Mouse (Mus musculus): ENCODE measurements at regions not wholly inside any gene's neighbourhood (a gene's known extent, or its start where the extent isn't known, plus 50 kb on each side); places are given as distances from the start of the nearest gene placed in this dataset.
"Not testable (repeated sequence)": the region's sequence is repeated elsewhere in the genome, so short reads cannot be mapped to it uniquely, and the experiment has no call there.

DNA sequence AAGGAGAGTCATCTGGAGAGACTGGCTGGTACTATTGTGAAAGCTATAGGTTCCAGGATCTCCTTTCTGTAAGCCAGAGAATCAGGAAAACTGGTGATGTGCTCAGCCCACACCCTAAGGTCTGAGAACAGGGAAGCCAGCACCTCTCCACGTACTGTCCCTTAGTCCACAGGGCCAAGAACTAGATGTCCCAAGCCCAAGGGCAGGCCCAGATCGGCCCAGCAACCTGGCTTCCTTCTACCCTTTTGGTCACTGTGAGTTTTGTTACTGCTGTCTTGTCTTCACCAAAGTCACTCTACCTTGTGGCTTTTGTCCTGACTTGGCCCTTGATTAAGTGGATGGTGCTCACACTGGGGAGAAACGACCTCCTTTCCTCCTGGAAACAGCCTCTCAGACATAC, 107.8 kb upstream of the Spata13 start:
- no peak for DNase-seq

DNA sequence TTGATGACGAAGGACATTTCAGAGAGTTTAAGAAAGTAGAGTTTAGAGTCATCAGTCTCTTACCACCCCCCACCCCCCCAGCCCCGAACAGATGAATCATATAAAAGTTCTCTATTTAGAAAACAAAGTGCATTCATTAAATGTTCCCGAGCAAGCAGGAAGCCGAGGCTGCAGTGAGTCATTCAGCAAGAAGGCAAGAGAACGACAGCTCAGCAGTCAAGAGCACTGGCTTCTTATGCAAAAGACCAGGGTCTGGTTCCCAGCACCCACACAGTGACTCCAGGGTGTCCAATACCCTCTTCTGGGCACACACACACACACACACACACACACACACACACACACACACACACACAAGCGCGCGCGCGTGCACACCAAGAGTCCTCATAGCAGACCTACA, 107.0 kb upstream of the Spata13 start:
- DNase-seq = peak in 1 of 2 experiments; percentile 14

DNA sequence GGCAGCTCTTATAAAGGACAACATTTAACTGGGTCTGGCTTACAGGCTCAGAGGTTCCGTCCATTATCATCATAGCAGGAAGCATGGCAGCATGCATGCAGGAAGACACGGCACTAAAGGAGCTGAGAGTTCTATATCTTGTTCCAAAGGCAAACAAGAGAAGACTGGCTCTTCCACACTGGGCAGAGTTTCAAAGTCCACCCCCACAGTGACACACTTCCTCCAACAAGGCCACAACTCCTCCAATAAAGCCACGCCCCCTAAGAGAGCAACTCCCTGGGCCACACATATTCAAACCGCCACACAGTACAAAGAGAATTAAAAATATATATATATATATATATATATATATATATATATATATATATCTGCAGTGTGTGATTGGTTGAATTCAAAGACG, 105.8 kb upstream of the Spata13 start:
- DNase-seq = peak; percentile 54 to 62

DNA sequence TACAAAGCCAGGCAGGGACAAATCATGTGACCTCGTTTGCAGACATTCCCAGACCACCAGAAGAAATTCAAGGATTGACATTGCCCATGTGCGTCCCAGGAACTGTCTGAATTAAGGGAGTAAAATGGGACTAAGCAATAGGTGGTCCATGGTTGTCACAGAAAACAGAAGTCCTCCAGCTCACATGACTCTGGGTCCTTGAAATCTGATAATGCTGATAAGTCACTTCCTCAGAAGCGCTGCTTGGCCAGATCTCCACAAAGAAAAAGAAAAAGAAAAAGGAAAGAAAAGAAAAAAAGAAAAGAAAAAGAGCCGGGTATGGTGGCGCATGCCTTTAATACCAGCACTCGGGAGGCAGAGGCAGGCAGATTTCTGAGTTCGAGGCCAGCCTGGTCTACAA, 105.3 kb upstream of the Spata13 start:
- DNase-seq = no peak

DNA sequence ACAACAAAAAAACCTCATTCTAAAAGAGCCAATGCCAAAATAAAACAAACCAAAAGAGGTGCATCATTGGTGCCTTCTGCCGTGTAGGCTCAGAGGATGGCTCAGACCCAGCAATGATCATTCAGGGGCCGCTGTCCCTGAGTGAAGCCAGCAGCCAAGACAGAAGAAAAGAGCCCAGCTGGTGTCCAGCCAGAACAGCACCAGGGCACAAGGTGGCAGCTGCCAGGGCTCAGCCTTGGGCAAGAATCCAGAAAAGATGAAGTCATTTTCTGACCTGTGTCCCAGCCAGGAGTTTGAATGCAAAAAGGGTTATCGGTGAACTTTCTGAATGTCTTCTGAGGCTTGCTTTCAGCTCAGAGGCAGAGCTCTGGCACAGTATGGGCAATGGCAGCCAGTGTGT, 104.8 kb upstream of the Spata13 start:
- peak; percentile 78 to 86 for DNase-seq

DNA sequence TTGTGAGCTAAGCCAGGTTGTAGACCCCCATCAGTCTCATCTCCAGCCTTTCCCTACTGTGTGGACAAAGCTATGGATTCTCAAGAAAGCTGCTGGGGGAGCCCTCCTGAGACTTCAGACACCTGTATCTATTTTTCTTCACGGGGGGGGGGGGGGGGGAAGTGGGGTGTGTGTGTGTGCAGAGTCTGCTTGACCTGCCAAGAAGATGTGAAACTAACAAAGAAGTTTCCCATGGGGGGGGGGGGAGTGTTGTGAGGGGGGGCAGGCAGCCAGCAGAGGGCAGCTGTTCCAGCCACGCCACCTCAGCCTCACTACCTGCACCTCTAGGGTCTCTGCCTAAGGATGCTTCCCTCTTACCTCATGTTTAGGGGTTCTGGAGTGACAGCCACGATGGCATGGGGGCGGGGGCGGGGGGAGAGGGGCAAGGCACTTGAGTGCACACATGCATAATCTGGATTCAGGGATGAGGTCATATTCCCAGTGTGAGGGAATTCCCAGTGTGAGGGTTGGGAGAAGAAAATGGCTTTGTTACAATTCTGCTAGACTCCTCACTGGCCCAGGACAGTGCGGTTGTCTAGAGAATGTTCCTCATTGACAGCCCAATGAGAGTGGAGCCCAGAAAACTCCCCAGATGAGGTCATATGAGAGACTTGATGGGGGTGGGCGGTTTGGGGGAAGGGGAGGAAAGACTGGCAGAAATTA, 104.0 kb upstream of the Spata13 start:
- DNase-seq = no peak

DNA sequence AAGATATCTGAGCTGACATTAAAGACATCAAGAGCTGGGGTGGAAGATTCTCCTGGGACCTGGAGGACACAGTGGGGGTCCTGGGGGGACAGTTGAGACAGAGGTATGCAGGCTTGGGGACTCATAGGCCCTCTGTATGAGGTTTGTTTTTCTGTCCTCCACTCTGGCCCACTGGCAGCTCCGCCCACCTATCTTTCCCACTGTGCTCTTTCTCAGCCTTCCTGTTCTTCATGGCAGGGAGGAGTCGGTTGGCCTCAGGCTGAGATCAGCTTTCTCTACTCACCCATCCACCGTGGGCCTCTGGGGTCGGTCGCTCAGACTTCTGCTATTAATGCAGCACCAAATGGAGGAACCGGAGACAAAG, 103.5 kb upstream of the Spata13 start:
- DNase-seq = no peak

DNA sequence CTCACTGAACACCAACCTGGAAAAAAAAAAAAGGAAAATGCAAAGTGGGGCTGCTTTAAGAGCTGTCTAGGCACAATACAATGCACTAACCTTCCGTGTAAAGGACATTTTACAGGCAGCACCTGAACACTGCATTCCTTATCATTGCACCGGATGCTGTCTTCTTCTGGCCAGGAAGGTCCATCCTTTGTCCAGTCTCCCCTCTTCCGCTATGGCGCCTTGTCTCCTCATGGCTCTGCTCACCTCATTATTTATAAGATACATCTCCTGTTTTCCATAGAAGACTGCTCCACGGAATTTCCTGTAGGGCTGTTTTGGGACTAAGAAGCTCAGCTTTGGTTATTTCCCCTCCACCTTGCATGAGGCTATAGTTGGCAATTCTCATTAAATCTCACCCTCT, 102.8 kb upstream of the Spata13 start:
- DNase-seq = peak; percentile 33 to 48

DNA sequence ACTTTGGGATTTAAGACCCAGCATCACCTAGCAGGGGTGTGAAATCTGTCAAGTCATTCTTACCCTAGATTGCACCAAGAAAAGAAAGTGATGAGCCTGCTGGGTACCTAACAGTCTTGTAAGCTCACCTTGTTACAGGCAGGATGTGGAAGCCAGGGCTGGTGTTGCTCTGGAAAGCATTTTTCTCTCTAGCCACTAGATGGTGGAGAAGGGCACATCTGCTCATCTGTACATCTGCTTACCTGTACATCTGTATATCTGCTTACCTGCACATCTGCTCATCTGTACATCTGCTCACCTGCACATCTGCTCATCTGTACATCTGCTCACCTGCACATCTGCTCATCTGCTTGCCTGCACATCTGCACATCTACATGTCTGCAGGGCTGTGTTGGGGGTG, 102.0 kb upstream of the Spata13 start:
- DNase-seq = no peak

DNA sequence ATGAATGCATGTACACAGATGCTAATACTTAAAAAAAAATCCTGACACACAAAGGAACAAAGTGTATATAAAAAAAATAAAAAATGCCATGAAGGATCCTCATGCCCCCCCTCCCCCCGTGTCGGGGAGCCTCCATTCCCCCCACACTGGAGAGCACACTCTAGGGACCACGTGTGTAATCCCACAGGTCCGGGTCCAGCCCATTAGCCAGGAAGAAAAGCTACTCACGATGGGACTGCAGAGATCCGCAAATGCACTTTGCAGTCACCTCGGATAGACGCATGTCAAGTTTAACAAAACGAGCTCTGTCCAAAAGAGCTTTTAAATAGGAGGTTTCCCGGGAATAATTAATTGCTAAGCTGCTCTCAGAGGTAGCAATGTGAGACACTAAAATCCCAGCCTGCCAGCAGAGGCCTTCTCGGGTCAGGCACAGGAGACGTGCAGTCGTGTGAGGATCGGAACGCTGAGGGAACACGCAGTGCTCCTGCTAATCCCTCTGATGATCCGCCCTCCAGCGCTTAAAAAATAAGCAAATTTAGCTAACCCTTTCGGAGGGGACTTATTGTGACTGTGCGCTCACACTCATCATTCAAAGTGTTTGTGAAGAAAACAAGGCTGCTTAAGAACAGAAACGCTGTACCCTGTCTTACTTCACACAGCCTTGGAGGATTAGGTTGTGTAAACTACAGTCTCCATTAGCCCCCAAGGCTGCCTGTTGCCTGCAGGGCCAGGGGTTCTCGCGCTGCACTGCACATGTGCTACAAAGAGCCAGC, 100.2 kb upstream of the Spata13 start:
- peak in 1 of 2 experiments; percentile 49 for DNase-seq

DNA sequence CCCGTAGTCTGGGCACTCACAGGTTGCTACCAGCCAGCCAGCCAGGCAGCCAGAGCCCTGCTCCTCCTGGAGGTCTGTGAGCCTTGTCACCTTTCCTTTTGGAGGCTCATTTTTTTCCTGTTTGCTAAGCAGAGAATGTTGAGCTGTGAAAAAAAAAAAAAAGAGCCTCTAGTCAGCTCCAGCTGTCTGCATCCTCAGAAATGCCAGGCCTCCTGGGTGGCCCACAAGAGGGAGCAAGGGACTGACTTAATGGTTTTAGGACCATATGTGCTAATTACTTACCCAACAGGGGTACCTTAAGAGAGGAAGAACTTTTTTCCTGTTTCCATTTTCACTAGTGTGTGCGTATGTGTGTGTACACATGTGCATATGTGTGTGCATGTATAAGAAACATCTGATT, 94.8 kb upstream of the Spata13 start:
- DNase-seq = peak in 1 of 2 experiments; percentile 51

DNA sequence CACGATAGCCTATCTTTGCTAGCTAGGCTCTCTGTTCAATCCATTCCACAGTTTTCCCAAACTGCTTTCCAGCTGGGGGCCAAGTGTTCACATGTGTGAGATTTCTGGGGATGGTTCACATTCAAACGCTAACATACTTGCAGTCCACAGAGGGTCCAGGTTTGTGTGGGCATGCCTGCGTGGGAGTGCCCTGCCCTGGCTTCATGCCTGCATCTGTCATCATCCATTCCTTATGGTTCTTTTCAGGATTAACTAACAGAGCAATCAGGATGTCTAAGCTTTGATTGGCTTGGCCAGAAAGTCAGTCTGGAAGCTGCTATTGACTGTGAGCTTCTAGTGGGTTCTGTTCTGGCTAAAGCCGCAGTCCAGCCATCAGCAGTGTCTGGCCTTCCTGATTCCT, 93.7 kb upstream of the Spata13 start:
- DNase-seq = no peak

DNA sequence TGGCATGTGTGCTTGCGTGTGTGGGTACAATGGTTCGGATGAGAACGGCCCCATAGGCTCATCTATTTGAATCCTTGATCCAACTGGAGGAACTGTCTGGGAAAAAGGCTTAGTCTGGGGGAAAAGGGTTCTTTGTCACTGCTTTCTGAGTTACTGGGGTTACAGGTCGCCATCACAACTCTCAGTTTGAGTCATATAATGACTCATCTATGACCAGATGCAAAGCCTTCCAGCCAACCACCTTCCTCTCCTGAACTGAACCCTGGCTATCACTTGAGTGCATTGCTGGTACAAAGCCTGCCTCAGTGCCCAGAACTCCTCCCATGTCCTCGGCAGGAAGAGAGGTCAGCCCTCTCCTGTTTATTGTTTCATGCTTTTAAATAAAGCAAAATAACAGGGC, 92.2 kb upstream of the Spata13 start:
- DNase-seq = no peak

DNA sequence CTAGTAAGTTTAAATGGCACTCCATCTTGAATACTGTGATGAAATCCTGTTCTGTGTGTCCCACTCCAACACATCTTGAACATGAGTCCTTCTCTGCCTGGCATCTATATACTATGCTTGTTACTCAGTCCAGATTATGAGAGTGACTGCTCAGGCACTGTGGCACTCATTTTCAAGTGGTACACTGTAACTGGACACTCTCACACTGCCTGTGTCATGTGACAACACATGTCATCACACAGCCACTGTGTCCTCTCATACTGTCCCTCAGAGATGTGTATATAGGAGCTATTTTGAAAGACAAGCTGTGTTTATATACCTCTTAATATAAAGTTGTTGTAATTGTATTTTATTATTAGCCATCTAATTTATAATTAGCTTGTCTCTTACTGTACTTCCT, 89.0 kb upstream of the Spata13 start:
- no peak for DNase-seq

DNA sequence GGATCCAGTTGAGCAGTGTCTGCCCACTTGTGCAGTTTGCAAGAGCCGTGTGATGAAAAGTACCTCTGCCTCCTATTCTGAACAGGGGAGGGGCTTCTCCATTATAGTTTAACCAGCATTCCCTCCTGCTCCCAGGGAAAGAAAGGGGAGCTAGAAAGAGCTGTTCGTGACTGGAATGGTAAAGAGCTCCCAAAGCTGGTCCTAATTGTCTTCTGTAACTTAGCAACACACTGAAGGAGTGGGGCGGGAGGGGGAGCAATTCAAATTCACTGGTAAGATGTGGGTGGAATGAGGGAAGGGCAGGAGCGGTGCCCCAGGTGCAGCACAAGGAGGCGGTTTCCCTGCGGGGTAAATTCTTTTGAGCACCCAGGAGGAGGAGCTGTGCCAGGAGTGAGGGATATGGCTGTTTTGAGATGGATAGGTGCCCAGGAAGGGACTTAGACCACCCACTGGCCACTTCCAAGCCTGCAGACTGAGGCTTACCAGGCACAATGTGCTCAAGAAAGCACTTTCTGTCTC, 79.5 kb upstream of the Spata13 start:
- DNase-seq = peak; percentile 70 to 77

DNA sequence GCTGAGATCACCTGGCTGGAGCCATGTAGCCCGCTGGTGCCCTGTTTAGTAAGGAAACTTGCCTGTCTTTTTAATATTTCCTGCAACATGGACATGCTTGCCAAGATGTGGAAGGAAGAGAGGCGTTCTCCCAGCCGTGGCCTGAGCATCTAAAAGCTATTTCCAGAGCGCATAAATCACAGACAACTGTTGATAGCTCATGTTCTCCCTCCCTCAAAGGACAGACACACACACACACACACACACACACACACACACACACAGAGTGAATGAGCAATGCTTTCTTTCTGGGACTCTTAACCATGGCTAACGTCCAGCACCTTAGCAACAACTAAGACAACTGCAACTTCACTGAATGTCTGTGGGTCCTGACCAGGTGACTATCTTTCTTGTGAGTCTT, 77.3 kb upstream of the Spata13 start:
- DNase-seq = peak; percentile 72 to 75

DNA sequence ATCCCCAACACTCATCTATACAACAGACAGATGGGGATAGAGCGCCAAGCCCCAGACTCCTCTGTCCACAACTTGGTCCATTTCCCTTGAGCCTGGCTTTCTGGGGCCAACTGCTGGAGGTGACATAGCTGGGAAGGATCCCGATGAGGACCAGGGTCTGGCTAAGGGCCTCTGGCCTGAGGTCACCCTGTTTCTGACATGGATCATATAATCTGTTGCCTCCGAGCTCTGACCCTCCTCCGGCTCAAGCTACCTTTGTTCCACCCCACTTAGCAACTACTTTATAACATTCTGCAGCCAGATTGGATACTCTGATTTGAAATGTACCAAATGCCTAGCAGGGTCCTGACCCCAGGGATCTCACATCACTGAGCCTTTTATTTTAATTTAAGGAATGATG, 76.8 kb upstream of the Spata13 start:
- DNase-seq = no peak

DNA sequence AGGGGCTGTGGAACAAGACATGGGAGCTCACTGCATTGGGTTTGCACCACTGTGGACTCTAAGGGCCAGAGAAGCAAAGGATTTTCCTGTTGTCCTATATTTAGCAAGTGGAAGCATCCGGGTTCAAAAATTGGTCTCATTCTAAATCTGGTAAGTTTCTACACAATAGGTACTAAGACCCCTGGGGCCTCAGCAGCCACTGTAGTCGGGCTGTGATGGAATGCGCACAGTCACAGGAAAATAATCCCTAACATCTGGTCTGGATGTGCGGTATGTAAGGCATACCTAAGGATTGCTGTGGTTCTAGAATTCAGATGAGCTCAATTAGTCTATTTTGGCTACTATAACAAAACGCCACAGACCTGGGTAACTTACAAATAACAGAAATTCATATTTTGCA, 74.4 kb upstream of the Spata13 start:
- no peak for DNase-seq

DNA sequence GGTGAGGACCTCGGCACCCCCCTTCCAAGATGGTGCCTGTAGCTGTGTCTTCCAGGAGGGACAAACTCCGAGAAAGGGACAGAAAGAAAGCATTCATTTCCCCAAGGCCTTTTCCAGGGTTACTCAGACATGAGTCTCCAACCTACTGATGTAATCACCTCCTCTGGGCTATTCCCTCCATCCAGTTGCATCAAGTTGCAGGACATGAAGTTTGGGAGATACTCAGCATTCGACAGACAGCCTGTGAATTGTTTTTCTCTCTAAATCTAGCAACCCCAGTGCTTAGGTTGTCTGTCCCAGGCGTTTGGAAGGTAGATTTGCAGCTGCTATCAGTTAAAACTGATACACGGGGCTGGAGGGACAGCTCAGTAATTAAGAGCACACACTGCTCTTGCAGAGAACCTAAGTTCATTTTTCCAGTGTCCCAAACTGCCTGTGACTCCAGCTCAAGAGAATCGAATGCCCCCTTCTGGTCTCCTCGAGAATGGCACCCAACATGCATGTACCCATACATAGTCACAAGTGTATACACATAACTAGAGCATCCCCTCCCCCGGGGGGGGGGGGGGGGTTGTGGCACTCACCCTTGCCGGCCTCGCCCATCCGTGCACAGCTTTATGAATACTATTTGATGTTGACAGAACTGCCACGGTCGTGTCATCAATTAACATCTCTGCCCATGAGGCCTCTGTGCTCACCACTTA, 73.8 kb upstream of the Spata13 start:
- peak; percentile 41 to 75 for DNase-seq

DNA sequence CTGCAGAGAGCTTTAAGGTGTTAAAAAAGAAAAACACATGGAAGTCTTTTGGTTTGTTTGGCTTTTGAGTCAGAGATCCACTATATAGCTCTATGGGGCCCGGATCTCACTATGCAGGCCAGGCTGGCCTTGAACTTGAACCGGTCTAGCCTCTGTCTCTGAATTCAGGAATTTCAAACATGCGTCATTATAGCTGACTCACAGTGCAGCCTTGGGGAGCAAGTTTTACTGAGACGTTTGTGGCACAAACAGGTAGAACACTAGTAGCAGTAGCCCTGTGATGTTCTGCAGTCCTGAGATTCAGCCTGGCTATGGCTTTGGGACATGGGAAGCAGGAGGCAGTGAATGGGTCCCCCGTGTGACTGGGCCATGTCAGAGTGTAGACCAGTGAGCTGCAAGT, 57.5 kb upstream of the Spata13 start:
- DNase-seq = no peak

DNA sequence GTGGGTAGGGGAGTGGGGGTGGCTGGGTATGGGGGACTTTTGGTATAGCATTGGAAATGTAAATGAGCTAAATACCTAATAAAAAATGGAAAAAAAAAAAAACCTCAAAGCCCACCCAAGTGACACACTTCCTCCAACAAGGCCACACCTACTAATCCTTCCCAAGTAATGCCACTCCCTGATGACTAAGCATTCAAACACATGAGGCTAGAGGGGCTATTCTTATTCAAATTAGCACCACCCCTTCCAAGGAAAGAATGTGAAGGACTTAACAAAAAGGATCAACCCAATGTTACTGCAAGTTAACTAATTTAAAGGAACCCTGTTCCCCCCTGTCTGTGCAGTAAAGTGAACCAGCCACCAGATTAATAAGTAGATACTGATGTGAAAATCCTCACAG, 53.7 kb upstream of the Spata13 start:
- DNase-seq = not testable (repeated sequence)

All from kidney, postnatal 36 days (tissue).